Mouse (Mus musculus) large intestine, adult 2 months (tissue): ENCODE results near the gene Serpinb1c. TPM values are rescaled to one million over a fixed set of nuclear protein-coding genes. Genes with fewer than 3 reads are reported as not detected.

Experiments
- polyA plus RNA-seq: library from polyadenylated mRNA; depleted of rRNA; stranded (reverse); fragments of >200 nt; gene quantifications from 2 replicates; pipeline ENCODE4 v1.2.3, GENCODE M21; 2012; rRNA removed

The Serpinb1c gene
- polyA plus RNA-seq, 1 experiment = not detected

Other genes starting within 250 kb of the Serpinb1c start
- 0.02 TPM in 1 of 2 replicates, not detected in the other for gene Mylk4, start 114.3 kb downstream of the Serpinb1c start, polyA plus RNA-seq
- gene Wrnip1, start 96.2 kb downstream of the Serpinb1c start, polyA plus RNA-seq = 24.0 and 31.5 TPM in 2 replicates
- not detected in 2 replicates for gene D930007J09Rik, start 95.4 kb downstream of the Serpinb1c start, polyA plus RNA-seq
- gene Serpinb1a, start 47.0 kb downstream of the Serpinb1c start, polyA plus RNA-seq = 263 and 433 TPM in 2 replicates
- gene Serpinb6b, start 67.0 kb upstream of the Serpinb1c start, polyA plus RNA-seq = 2.4 and 2.6 TPM in 2 replicates
- gene Serpinb9, start 105.0 kb upstream of the Serpinb1c start, polyA plus RNA-seq = 3.7 and 4.1 TPM in 2 replicates
- 0.05 TPM in 1 of 2 replicates, not detected in the other for gene Serpinb9b, start 129.2 kb upstream of the Serpinb1c start, polyA plus RNA-seq
- gene Serpinb1b, start 180.4 kb upstream of the Serpinb1c start, polyA plus RNA-seq = 0.08 and 0.14 TPM in 2 replicates